Mouse (Mus musculus) hindbrain, postnatal 0 days (tissue): ENCODE data around the gene 2900026A02Rik. TPM values are rescaled to one million over a fixed set of nuclear protein-coding genes. Genes with fewer than 3 reads are reported as not detected.
A peak's percentile ranks its signal among the peaks of the same experiment; 100 is the strongest.

Experiments used
- ATAC-seq: fragments of 200-750 bp; cut with Nextera tagmentation; 2 replicates; pipeline ENCODE4 v1.8.0; 2017; ENCODE audit warnings: mild to moderate bottlenecking, moderate TSS enrichment, moderate library complexity
- DNase-seq: peaks from one replicate; pipeline ENCODE4 v3.0.0-alpha.2; 2015; ENCODE audit warnings: low spot score
- H3K27ac ChIP-seq: fragments of 300-500 bp; sonication (generic); 2 replicates; pipeline ENCODE4 v1.5.1; 2014; ENCODE audit warnings: mild to moderate bottlenecking
- H3K27me3 ChIP-seq: fragments of 300-500 bp; sonication (generic); 2 replicates; pipeline ENCODE4 v1.6.1; 2014; ENCODE audit warnings: low read length, mixed read lengths; ENCODE audit not compliant: insufficient read depth
- H3K36me3 ChIP-seq: fragments of 300-500 bp; sonication (generic); 2 replicates; pipeline ENCODE4 v1.6.1; 2014; ENCODE audit warnings: low read length, mixed read lengths; ENCODE audit not compliant: insufficient read depth
- H3K4me1 ChIP-seq: fragments of 300-500 bp; sonication (generic); 2 replicates; pipeline ENCODE4 v1.6.1; 2014; ENCODE audit warnings: antibody characterized with exemption, low read length, mixed read lengths; ENCODE audit not compliant: insufficient read depth
- H3K4me2 ChIP-seq: fragments of 300-500 bp; sonication (generic); 2 replicates; pipeline ENCODE4 v1.6.1; 2014; ENCODE audit warnings: low read depth, mild to moderate bottlenecking, low read length, moderate library complexity, mixed read lengths
- H3K4me3 ChIP-seq: fragments of 300-500 bp; sonication (generic); 2 replicates; pipeline ENCODE4 v1.5.1; 2014; ENCODE audit warnings: low read length
- H3K9ac ChIP-seq: fragments of 300-500 bp; sonication (generic); replicated peaks from 2 replicates; pipeline ENCODE4 v1.6.1; 2014; ENCODE audit warnings: mild to moderate bottlenecking, low read length, moderate library complexity, mixed read lengths
- H3K9me3 ChIP-seq: fragments of 300-500 bp; sonication (generic); 2 replicates; pipeline ENCODE4 v1.6.1; 2016; ENCODE audit warnings: low read length, mixed read lengths
- CTCF ChIP-seq: IDR thresholded peaks from 2 replicates; pipeline ENCODE4 v1.5.1; 2016; ENCODE audit warnings: antibody characterized with exemption, control low read depth, low read depth
- WGBS: fragments of 180-500 bp; shearing (Covaris S2); extraction: QIAGEN DNeasy Blood & Tissue Kit; methylation state at CpG from one replicate; pipeline ENCODE4 v1.1.7; 2014; 5-methylcytosine and 5-hydroxymethylcytosine counted together
- polyA plus RNA-seq: library from polyadenylated mRNA; unstranded; fragments of >200 nt; fragmentation: Nextera tagmentation; extraction: Ambion mirVana; gene quantifications from 2 replicates; pipeline ENCODE4 v1.2.1, GENCODE M21; 2015
- total RNA-seq: library from RNA; depleted of rRNA; stranded (reverse); fragments of >200 nt; gene quantifications from 2 replicates; pipeline ENCODE4 v1.2.3, GENCODE M21; 2014

The 2900026A02Rik gene
- total and polyA plus RNA-seq, 2 experiments from 2014 or later: 3.1 to 10.6 TPM

- 4% methylated on average over 8 of the region's 9 CpGs for WGBS
Observed at GRCm38 (mm10) chr5:113179451-113179842, 41.6 kb downstream of the 2900026A02Rik start.

GRCm38 (mm10) chr5:113175976-113176375 is 45.1 kb downstream of the 2900026A02Rik start:
- no peak for TF ChIP-seq CTCF
- Histone ChIP-seq H3K9ac (no peak overlapping the region), H3K36me3 (no peaks in the 10 kb centered on the region), H3K4me1 (no peaks in the 10 kb centered on the region), H3K27ac (no peak overlapping the region), H3K4me3 (no peak overlapping the region), H3K9me3 (no peaks in the 10 kb centered on the region), H3K27me3 (no peaks in the 10 kb centered on the region), H3K4me2 (no peak overlapping the region)
- ATAC-seq (no peak), DNase-seq (no peak)
- 87% methylated on average over 10 of the region's 10 CpGs for WGBS

More at GRCm38 (mm10) chr5:113179451-113179842, 41.6 kb downstream of the 2900026A02Rik start:
- Histone ChIP-seq H3K4me2 (peak overlapping the region; percentile 46), H3K27me3 (no peaks in the 10 kb centered on the region), H3K36me3 (peaks cover 3% of the 10 kb centered on the region; the same call in 1 of the 2 replicates), H3K4me3 (peak overlapping the region; percentile 19; the same call in 1 of the 2 replicates), H3K9ac (peak overlapping the region; percentile 33; the same call in 1 of the 2 replicates), H3K4me1 (no peaks in the 10 kb centered on the region), H3K9me3 (no peaks in the 10 kb centered on the region), H3K27ac (peak overlapping the region; percentile 69; the same call in 1 of the 2 replicates)
- ATAC-seq (no peak), DNase-seq (peak; percentile 31)
- TF ChIP-seq CTCF: no peak

- WGBS: 53% methylated on average over 24 of the region's 24 CpGs
- H3K4me2 ChIP-seq: no peak overlapping the region
- peak; percentile 29 for DNase-seq
Observed at GRCm38 (mm10) chr5:113174916-113175692, 45.9 kb downstream of the 2900026A02Rik start.

GRCm38 (mm10) chr5:113173318-113173717 is 47.7 kb downstream of the 2900026A02Rik start:
- Histone ChIP-seq H3K27ac (no peak overlapping the region), H3K9me3 (no peaks in the 10 kb centered on the region), H3K27me3 (no peaks in the 10 kb centered on the region), H3K4me3 (no peak overlapping the region), H3K36me3 (no peaks in the 10 kb centered on the region), H3K9ac (no peak overlapping the region), H3K4me1 (no peaks in the 10 kb centered on the region), H3K4me2 (no peak overlapping the region)
- TF ChIP-seq CTCF: peak; percentile 95
- peak; percentile 69 for DNase-seq
- 22% methylated on average over 5 of the region's 5 CpGs for WGBS
- ATAC-seq: no peak

More at GRCm38 (mm10) chr5:113174916-113175692, 45.9 kb downstream of the 2900026A02Rik start:
- no peak overlapping the region for H3K27ac ChIP-seq
- H3K4me1 ChIP-seq: no peaks in the 10 kb centered on the region
- no peak overlapping the region for H3K9ac ChIP-seq
- TF ChIP-seq CTCF: peak; percentile 66
- H3K36me3 ChIP-seq: no peaks in the 10 kb centered on the region
- no peaks in the 10 kb centered on the region for H3K27me3 ChIP-seq
- no peak for ATAC-seq
- no peak overlapping the region for H3K4me3 ChIP-seq
- H3K9me3 ChIP-seq: no peaks in the 10 kb centered on the region

- Histone ChIP-seq H3K27ac (no peak overlapping the region), H3K27me3 (no peaks in the 10 kb centered on the region), H3K4me1 (no peaks in the 10 kb centered on the region), H3K4me3 (no peak overlapping the region), H3K9ac (no peak overlapping the region), H3K36me3 (no peaks in the 10 kb centered on the region), H3K4me2 (no peak overlapping the region), H3K9me3 (no peaks in the 10 kb centered on the region)
- DNase-seq: no peak
- no peak for TF ChIP-seq CTCF
- 87% methylated on average over 10 of the region's 10 CpGs for WGBS
- ATAC-seq: no peak
Observed at GRCm38 (mm10) chr5:113171968-113172578, 49.0 kb downstream of the 2900026A02Rik start.

- no peak for DNase-seq
- ATAC-seq: no peak
- H3K27ac ChIP-seq: no peak overlapping the region
- H3K9ac ChIP-seq: no peak overlapping the region
- no peaks in the 10 kb centered on the region for H3K4me1 ChIP-seq
- H3K4me2 ChIP-seq: no peak overlapping the region
- peak; percentile 54 for TF ChIP-seq CTCF
- WGBS: 90% methylated on average over 11 of the region's 11 CpGs
- H3K4me3 ChIP-seq: no peak overlapping the region
- no peaks in the 10 kb centered on the region for H3K27me3 ChIP-seq
- no peaks in the 10 kb centered on the region for H3K9me3 ChIP-seq
- no peaks in the 10 kb centered on the region for H3K36me3 ChIP-seq
Observed at GRCm38 (mm10) chr5:113170064-113170754, 50.8 kb downstream of the 2900026A02Rik start.
